ENCODE assay signal across 18 mouse cellular contexts in genomic region chr12:3611871-3612270, GRCm38 (mm10). TPM values are rescaled to one million over a fixed set of nuclear protein-coding genes. Genes with fewer than 3 reads are reported as not detected.
A peak's percentile ranks its signal among the peaks of the same experiment; 100 is the strongest.
DNase-seq lines count a peak whose midpoint lies in the region; TF ChIP-seq lines count a peak whose summit lies in the region.
"Had no signal": no experiment of that assay in that cellular context is flagged by ENCODE, and none has a peak within 500 bp of the region (broad histone marks: within the 10 kb centered on the region; RNA-seq: fewer than 3 reads in every experiment).

No protein-coding gene starts in this region.

- peak overlapping the region; percentile 36 for H3K4me3 ChIP-seq in gastrocnemius, adult 2 months
- no peak overlapping the region for H3K4me3 ChIP-seq in myocyte
- H3K4me3 ChIP-seq: heart, embryonic 10.5 days; hindbrain, embryonic 13.5 days had no signal

- no peaks in the 10 kb centered on the region for H3K36me3 ChIP-seq in myocyte (ENCODE audit: control insufficient read depth, insufficient read depth)
- H3K36me3 ChIP-seq: heart, embryonic 10.5 days had no signal

- intact Hi-C loops in gastrocnemius, adult 2 months (cut with DNase I) = no loop called here
- intact Hi-C loops in gastrocnemius, postnatal 36 days (cut with DNase I) = no loop called here

- no peak for TF ChIP-seq CTCF in gastrocnemius, adult 2 months (IDR thresholded peaks at IDR 0.05)

- DNase-seq in gastrocnemius, adult 2 months = no peak
- DNase-seq in gastrocnemius, postnatal 36 days = no peak
- peak; percentile 47 for DNase-seq in embryo, embryonic 11 days
- peak; percentile 37 for DNase-seq in hindlimb bud, embryonic 11.5 days (ENCODE audit: extremely low spot score, low read depth, low spot score)
- DNase-seq in T-cell, adult 2 months (ENCODE audit: low spot score) = no peak
- DNase-seq in ovary, postnatal 14 days (ENCODE audit: low spot score) = no peak
- DNase-seq: adrenal gland, postnatal 25 days; cerebellum, adult 8-10 months; forebrain, postnatal 0 days; heart, postnatal 10 days; kidney, postnatal 4 days; liver; liver, postnatal 0 days; right cerebral cortex, postnatal 14 days; thymus, postnatal 14 days had no signal

- H3K27ac ChIP-seq in gastrocnemius, adult 2 months = peak overlapping the region; percentile 43; the same call in 1 of the 2 replicates
- H3K27ac ChIP-seq: heart, embryonic 10.5 days; hindbrain, embryonic 13.5 days had no signal

- no peaks in the 10 kb centered on the region for H3K27me3 ChIP-seq in myocyte (ENCODE audit: control insufficient read depth, insufficient read depth, insufficient read length)
- H3K27me3 ChIP-seq: hindbrain, embryonic 13.5 days had no signal

- H3ac ChIP-seq in myocyte (ENCODE audit: control insufficient read depth, insufficient read length) = no peak overlapping the region

- H3K79me2 ChIP-seq in myocyte (ENCODE audit: control insufficient read depth, insufficient read depth) = no peaks in the 10 kb centered on the region

- H3K4me2 ChIP-seq in myocyte (ENCODE audit: low read depth) = peak overlapping the region; percentile 21
- H3K4me2 ChIP-seq: hindbrain, embryonic 13.5 days had no signal

- TF ChIP-seq POLR2A in myocyte (IDR thresholded peaks at IDR 0.05; ENCODE audit: insufficient read length, low read depth) = no peak

TF ChIP-seq in myocyte, 11 proteins besides CTCF, POLR2A, EP300 and RAD21:
- TF ChIP-seq TCF12 (IDR thresholded peaks at IDR 0.05; ENCODE audit: insufficient read depth, poor library complexity, severe bottlenecking) (no peak), CEBPB (IDR thresholded peaks at IDR 0.05; ENCODE audit: insufficient read depth, poor library complexity, severe bottlenecking) (no peak), REST (IDR thresholded peaks at IDR 0.05; ENCODE audit: insufficient read depth, insufficient read length) (no peak), USF1 (IDR thresholded peaks at IDR 0.05; ENCODE audit: low read depth) (no peak), TCF3 (IDR thresholded peaks at IDR 0.05; ENCODE audit: insufficient read length, low read depth) (no peak), SRF (IDR thresholded peaks at IDR 0.05; ENCODE audit: control insufficient read depth, insufficient read length, low read depth) (no peak), MYOG (IDR thresholded peaks at IDR 0.05; ENCODE audit: control insufficient read depth in 1 of 3, insufficient read depth in 1 of 3, insufficient read length in 2 of 3, low read depth in 2 of 3) (no peak), POLR2AphosphoS2 (IDR thresholded peaks at IDR 0.05; ENCODE audit: insufficient read length, low read depth) (no peak), MAX (IDR thresholded peaks at IDR 0.05; ENCODE audit: low read depth) (no peak), E2F4 (IDR thresholded peaks at IDR 0.05; ENCODE audit: insufficient read depth) (no peak), MYOD1 (IDR thresholded peaks at IDR 0.05; ENCODE audit: control insufficient read depth in 1 of 3, insufficient read length in 2 of 3, low read depth in 2 of 3) (no peak)

RNA-seq across cellular contexts. Expression of gene Dtnb, which starts 39.7 kb away (rescaled TPM):
- 10 to 100 TPM in 1 of 2 experiments, 1 to 10 TPM in 1; 2.1 to 11.7 TPM for total RNA-seq in gastrocnemius, adult 2 months (2021)
- total RNA-seq in gastrocnemius, postnatal 36 days (2021) = 1 to 10 TPM; 1.6 to 4.3 TPM
- 5.5 TPM for polyA plus RNA-seq in myocyte (2012; fragmentation: generic; extraction: Trizol)

Comparison
In these comparisons a context has a peak if more than half of its experiments do, and no peak if none do; other contexts are left out.
1. DNase-seq: peak in embryo, embryonic 11 days (single experiment) and hindlimb bud, embryonic 11.5 days (single experiment); none in gastrocnemius, adult 2 months (single experiment), gastrocnemius, postnatal 36 days (0 of 2), T-cell, adult 2 months (single experiment) and ovary, postnatal 14 days (single experiment).